Mouse (Mus musculus) heart, adult 2 months (tissue): ENCODE results near the gene Il10ra.

ENCODE experiments used
- CTCF ChIP-seq: fragments of 200-600 bp; IDR thresholded peaks from 2 replicates; pipeline ENCODE4 v1.8.1; 2022; ENCODE audit warnings: antibody characterized with exemption, mild to moderate bottlenecking, moderate library complexity
- EP300 ChIP-seq: fragments of 200-500 bp; IDR thresholded peaks from 2 replicates; pipeline ENCODE4 v1.6.1; 2011; ENCODE audit warnings: low read depth, low read length, control low read depth; ENCODE audit not compliant: insufficient read depth
- POLR2A ChIP-seq: fragments of 200-500 bp; IDR thresholded peaks from 2 replicates; pipeline ENCODE4 v1.6.1; 2011; ENCODE audit warnings: mild to moderate bottlenecking, low read depth, low read length, control low read depth; ENCODE audit not compliant: insufficient read depth

DNA sequence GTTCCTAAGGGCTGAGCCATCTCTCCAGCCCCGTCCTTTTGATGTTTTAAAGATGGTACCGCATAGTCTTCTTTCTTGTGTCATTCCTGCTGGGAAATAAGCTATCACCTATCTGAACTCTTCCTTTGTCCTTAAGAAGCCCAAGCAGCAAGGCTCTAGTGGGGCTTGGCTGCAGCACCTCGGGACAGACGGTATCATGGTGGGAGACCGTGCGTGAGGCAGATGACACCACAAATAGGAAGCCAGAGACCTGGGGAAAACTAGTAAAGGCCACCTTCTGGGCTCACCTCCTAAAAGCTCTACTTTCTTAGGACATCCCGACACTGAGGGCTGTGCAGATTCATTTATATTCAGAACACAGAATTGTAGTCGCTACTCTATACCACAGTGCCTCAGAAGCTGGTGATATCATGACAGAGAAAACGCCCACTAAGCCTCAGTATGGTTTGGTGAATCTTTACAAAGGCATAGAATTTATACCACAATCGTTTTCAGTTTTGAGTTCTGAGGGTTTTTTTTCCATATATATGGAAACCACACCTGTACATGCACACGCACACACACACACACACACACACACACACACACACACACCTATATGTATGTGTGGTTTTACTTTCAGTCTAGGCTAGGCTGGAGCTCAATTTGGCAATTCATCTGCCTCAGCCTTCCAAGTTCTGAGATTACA lies 22.7 kb upstream of the Il10ra start:
- TF ChIP-seq EP300 (no peak), POLR2A (no peak), CTCF (no peak)
